Mouse (Mus musculus): ENCODE results near the gene Fam129a. TPM values are rescaled to one million over a fixed set of nuclear protein-coding genes. Genes with fewer than 3 reads are reported as not detected.
"Not testable (repeated sequence)": the region's sequence is repeated elsewhere in the genome, so short reads cannot be mapped to it uniquely, and the experiment has no call there.

Gene Fam129a
- total RNA-seq, 2 experiments from 2014 or later = 4.8 to 6.1 TPM

GRCm38 (mm10) chr1:151711062-151711461 lies 140.1 kb downstream of the Fam129a start:
- intact Hi-C loops (cut with DNase I) = no loop called here

GRCm38 (mm10) chr1:151712664-151713063 lies 141.7 kb downstream of the Fam129a start:
- intact Hi-C loops (cut with DNase I) = no loop called here
- DNase-seq (ENCODE audit: extremely low spot score in 1 of 2, low spot score in 2 of 2) = no peak

More at GRCm38 (mm10) chr1:151711062-151711461, 140.1 kb downstream of the Fam129a start:
- no peak for DNase-seq (ENCODE audit: extremely low spot score in 1 of 2, low spot score in 2 of 2)

GRCm38 (mm10) chr1:151713622-151714021 lies 142.6 kb downstream of the Fam129a start:
- intact Hi-C loops (cut with DNase I) = no loop called here
- no peak for DNase-seq (ENCODE audit: extremely low spot score in 1 of 2, low spot score in 2 of 2)

- intact Hi-C loops (cut with DNase I) = no loop called here
These were observed 145.2 kb downstream of the Fam129a start for GRCm38 (mm10) chr1:151716024-151716710.

GRCm38 (mm10) chr1:151717624-151718023 lies 146.6 kb downstream of the Fam129a start:
- intact Hi-C loops (cut with DNase I) = no loop called here
- no peak for DNase-seq (ENCODE audit: extremely low spot score in 1 of 2, low spot score in 2 of 2)

More at GRCm38 (mm10) chr1:151716024-151716710, 145.2 kb downstream of the Fam129a start:
- DNase-seq (ENCODE audit: extremely low spot score in 1 of 2, low spot score in 2 of 2) = no peak

GRCm38 (mm10) chr1:151718575-151718974 lies 147.6 kb downstream of the Fam129a start:
- intact Hi-C loops (cut with DNase I) = no loop called here
- DNase-seq (ENCODE audit: extremely low spot score in 1 of 2, low spot score in 2 of 2) = no peak

GRCm38 (mm10) chr1:151719911-151720310 lies 148.9 kb downstream of the Fam129a start:
- DNase-seq (ENCODE audit: extremely low spot score in 1 of 2, low spot score in 2 of 2) = no peak
- intact Hi-C loops (cut with DNase I) = no loop called here

GRCm38 (mm10) chr1:151720566-151720965 lies 149.6 kb downstream of the Fam129a start:
- DNase-seq (ENCODE audit: extremely low spot score in 1 of 2, low spot score in 2 of 2) = no peak
- intact Hi-C loops (cut with DNase I) = no loop called here

GRCm38 (mm10) chr1:151721357-151721983 lies 150.5 kb downstream of the Fam129a start:
- intact Hi-C loops (cut with DNase I) = no loop called here
- DNase-seq (ENCODE audit: extremely low spot score in 1 of 2, low spot score in 2 of 2) = no peak

- intact Hi-C loops (cut with DNase I) = no loop called here
- DNase-seq (ENCODE audit: extremely low spot score in 1 of 2, low spot score in 2 of 2) = no peak
These were observed 152.8 kb downstream of the Fam129a start for GRCm38 (mm10) chr1:151723771-151724170.

GRCm38 (mm10) chr1:151725590-151725989 lies 154.6 kb downstream of the Fam129a start:
- no peak for DNase-seq (ENCODE audit: extremely low spot score in 1 of 2, low spot score in 2 of 2)
- intact Hi-C loops (cut with DNase I) = no loop called here

- no peak for DNase-seq (ENCODE audit: extremely low spot score in 1 of 2, low spot score in 2 of 2)
- intact Hi-C loops (cut with DNase I) = no loop called here
These were observed 155.4 kb downstream of the Fam129a start for GRCm38 (mm10) chr1:151726358-151726757.

GRCm38 (mm10) chr1:151728141-151728540 lies 157.2 kb downstream of the Fam129a start:
- intact Hi-C loops (cut with DNase I) = no loop called here
- DNase-seq (ENCODE audit: extremely low spot score in 1 of 2, low spot score in 2 of 2) = no peak

- intact Hi-C loops (cut with DNase I) = no loop called here
- no peak for DNase-seq (ENCODE audit: extremely low spot score in 1 of 2, low spot score in 2 of 2)
These were observed 166.2 kb downstream of the Fam129a start for GRCm38 (mm10) chr1:151737146-151737545.

- intact Hi-C loops (cut with DNase I) = no loop called here
- no peak for DNase-seq (ENCODE audit: extremely low spot score in 1 of 2, low spot score in 2 of 2)
These were observed 170.2 kb downstream of the Fam129a start for GRCm38 (mm10) chr1:151741199-151741621.

GRCm38 (mm10) chr1:151749894-151750293 lies 178.9 kb downstream of the Fam129a start:
- DNase-seq (ENCODE audit: extremely low spot score in 1 of 2, low spot score in 2 of 2); intact Hi-C loops (cut with DNase I): not testable (repeated sequence)

- intact Hi-C loops (cut with DNase I) = no loop called here
- DNase-seq (ENCODE audit: extremely low spot score in 1 of 2, low spot score in 2 of 2) = no peak
These were observed 182.0 kb downstream of the Fam129a start for GRCm38 (mm10) chr1:151752946-151753345.

GRCm38 (mm10) chr1:151753374-151753929 lies 182.5 kb downstream of the Fam129a start:
- intact Hi-C loops (cut with DNase I) = no loop called here
- no peak for DNase-seq (ENCODE audit: extremely low spot score in 1 of 2, low spot score in 2 of 2)

- no peak for DNase-seq (ENCODE audit: extremely low spot score in 1 of 2, low spot score in 2 of 2)
- intact Hi-C loops (cut with DNase I) = no loop called here
These were observed 183.1 kb downstream of the Fam129a start for GRCm38 (mm10) chr1:151754028-151754489.
